Mouse (Mus musculus) erythroblast, embryonic 14.5 days (primary cell): ENCODE data around the gene Btbd19. TPM values are rescaled to one million over a fixed set of nuclear protein-coding genes. Genes with fewer than 3 reads are reported as not detected.

ENCODE experiments used
- H3K27me3 ChIP-seq: 2 replicates; pipeline ENCODE4 v1.6.1; 2012; ENCODE audit warnings: inconsistent platforms; ENCODE audit not compliant: control insufficient read depth
- H3K36me3 ChIP-seq: 2 replicates; pipeline ENCODE4 v1.6.1; 2012; ENCODE audit warnings: mild to moderate bottlenecking, inconsistent platforms; ENCODE audit not compliant: control insufficient read depth
- H3K4me1 ChIP-seq: 2 replicates; pipeline ENCODE4 v1.6.1; 2012; ENCODE audit warnings: inconsistent platforms; ENCODE audit not compliant: control insufficient read depth
- H3K4me3 ChIP-seq: replicated peaks from 2 replicates; pipeline ENCODE3; 2012; ENCODE audit warnings: moderate library complexity, mild to moderate bottlenecking, inconsistent platforms
- H3K9me3 ChIP-seq: 2 replicates; pipeline ENCODE4 v1.6.1; 2012; ENCODE audit warnings: low read length, inconsistent platforms, mixed read lengths; ENCODE audit not compliant: control insufficient read depth
- GATA1 ChIP-seq: IDR thresholded peaks from 2 replicates; pipeline ENCODE4 v1.6.1; 2012; ENCODE audit warnings: low read length, inconsistent platforms, mixed read lengths
- TAL1 ChIP-seq: IDR thresholded peaks from 3 replicates; pipeline ENCODE4 v1.6.1; 2012; ENCODE audit warnings: low read length, inconsistent platforms, mixed read lengths
- polyA plus RNA-seq: library from polyadenylated mRNA; stranded (reverse); fragments of >175 nt; gene quantifications from 2 replicates; pipeline ENCODE4 v1.2.3, GENCODE M21; 2012

Gene Btbd19
- polyA plus RNA-seq, 1 experiment: 0.28 TPM

GRCm38 (mm10) chr4:117150212-117150733 is 24.7 kb upstream of the Btbd19 start:
- H3K27me3 ChIP-seq: no peaks in the 10 kb centered on the region
- H3K4me3 ChIP-seq: no peak overlapping the region
- H3K4me1 ChIP-seq: peaks cover 42% of the 10 kb centered on the region
- H3K9me3 ChIP-seq: no peaks in the 10 kb centered on the region
- TF ChIP-seq TAL1 (no peak), GATA1 (no peak)
- H3K36me3 ChIP-seq: peaks cover 76% of the 10 kb centered on the region

- Histone ChIP-seq H3K36me3 (peaks cover 68% of the 10 kb centered on the region), H3K27me3 (no peaks in the 10 kb centered on the region; the same call in 1 of the 2 replicates), H3K4me3 (no peak overlapping the region), H3K4me1 (peaks cover 36% of the 10 kb centered on the region), H3K9me3 (no peaks in the 10 kb centered on the region)
- TF ChIP-seq GATA1 (no peak), TAL1 (no peak)
Measured at GRCm38 (mm10) chr4:117149291-117150211, 24.0 kb upstream of the Btbd19 start.

- no peak for TF ChIP-seq TAL1
- no peak for TF ChIP-seq GATA1
- H3K9me3 ChIP-seq: no peaks in the 10 kb centered on the region
- H3K36me3 ChIP-seq: peaks cover 61% of the 10 kb centered on the region
- no peak overlapping the region for H3K4me3 ChIP-seq
- peaks cover 29% of the 10 kb centered on the region for H3K4me1 ChIP-seq
- H3K27me3 ChIP-seq: peaks cover 5% of the 10 kb centered on the region
Measured at GRCm38 (mm10) chr4:117148815-117149214, 23.3 kb upstream of the Btbd19 start.

GRCm38 (mm10) chr4:117148047-117148713 is 22.7 kb upstream of the Btbd19 start:
- H3K9me3 ChIP-seq: no peaks in the 10 kb centered on the region
- H3K4me3 ChIP-seq: no peak overlapping the region
- H3K4me1 ChIP-seq: peaks cover 23% of the 10 kb centered on the region
- peaks cover 55% of the 10 kb centered on the region for H3K36me3 ChIP-seq
- peaks cover 6% of the 10 kb centered on the region for H3K27me3 ChIP-seq
- no peak for TF ChIP-seq GATA1
- TF ChIP-seq TAL1: no peak

- no peak overlapping the region for H3K4me3 ChIP-seq
- H3K27me3 ChIP-seq: peaks cover 18% of the 10 kb centered on the region
- peaks cover 12% of the 10 kb centered on the region for H3K4me1 ChIP-seq
- H3K36me3 ChIP-seq: peaks cover 36% of the 10 kb centered on the region
- TF ChIP-seq GATA1: no peak
- TF ChIP-seq TAL1: no peak
- H3K9me3 ChIP-seq: no peaks in the 10 kb centered on the region
Measured at GRCm38 (mm10) chr4:117146176-117146575, 20.7 kb upstream of the Btbd19 start.

- TF ChIP-seq GATA1 (no peak), TAL1 (no peak)
- peaks cover 27% of the 10 kb centered on the region for H3K36me3 ChIP-seq
- peaks cover 19% of the 10 kb centered on the region for H3K27me3 ChIP-seq
- no peaks in the 10 kb centered on the region for H3K9me3 ChIP-seq
- H3K4me1 ChIP-seq: peaks cover 12% of the 10 kb centered on the region
- H3K4me3 ChIP-seq: no peak overlapping the region
Measured at GRCm38 (mm10) chr4:117145248-117145647, 19.7 kb upstream of the Btbd19 start.

GRCm38 (mm10) chr4:117143023-117143422 is 17.5 kb upstream of the Btbd19 start:
- Histone ChIP-seq H3K36me3 (peaks cover 5% of the 10 kb centered on the region), H3K4me1 (peaks cover 29% of the 10 kb centered on the region)

GRCm38 (mm10) chr4:117140613-117141012 is 15.1 kb upstream of the Btbd19 start:
- Histone ChIP-seq H3K4me3 (no peak overlapping the region), H3K27me3 (peaks cover 19% of the 10 kb centered on the region), H3K36me3 (no peaks in the 10 kb centered on the region), H3K9me3 (no peaks in the 10 kb centered on the region), H3K4me1 (peaks cover 32% of the 10 kb centered on the region)
- TF ChIP-seq GATA1 (no peak), TAL1 (no peak)

More at GRCm38 (mm10) chr4:117143023-117143422, 17.5 kb upstream of the Btbd19 start:
- Histone ChIP-seq H3K4me3 (no peak overlapping the region), H3K9me3 (no peaks in the 10 kb centered on the region), H3K27me3 (peaks cover 19% of the 10 kb centered on the region)
- TF ChIP-seq GATA1 (no peak), TAL1 (no peak)

GRCm38 (mm10) chr4:117139217-117139612 is 13.7 kb upstream of the Btbd19 start:
- Histone ChIP-seq H3K36me3 (no peaks in the 10 kb centered on the region), H3K4me3 (no peak overlapping the region), H3K27me3 (peaks cover 18% of the 10 kb centered on the region), H3K4me1 (peaks cover 45% of the 10 kb centered on the region), H3K9me3 (no peaks in the 10 kb centered on the region)
- no peak for TF ChIP-seq TAL1
- TF ChIP-seq GATA1: no peak
